ENCODE assay signal across 11 mouse cellular contexts in the genomic region with DNA sequence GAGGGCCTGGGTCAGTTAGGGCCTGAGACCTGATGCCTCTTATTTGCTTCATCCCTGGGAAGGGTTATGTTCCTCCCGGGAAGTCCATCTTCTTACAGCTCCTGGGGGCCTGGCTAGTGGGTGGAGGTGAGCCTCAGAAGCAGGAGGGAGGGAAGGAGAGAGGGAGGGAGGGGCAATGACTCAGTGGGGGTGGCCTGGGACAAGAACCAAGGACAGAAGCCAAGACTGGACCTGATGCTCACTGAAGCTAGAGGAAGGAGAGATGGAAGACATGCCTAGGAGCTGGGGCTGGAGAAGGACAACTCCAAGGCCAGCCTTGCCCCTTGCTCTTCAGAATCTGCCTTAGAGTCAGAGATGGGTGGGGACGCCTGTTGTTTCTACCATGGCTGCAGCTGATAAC. TPM values are rescaled to one million over a fixed set of nuclear protein-coding genes. Genes with fewer than 3 reads are reported as not detected.
DNase-seq lines count a peak whose midpoint lies in the region; ATAC-seq and TF ChIP-seq lines count a peak whose summit lies in the region.
"Had no signal": no experiment of that assay in that cellular context is flagged by ENCODE, and none has a peak within 500 bp of the region (broad histone marks: within the 10 kb centered on the region; RNA-seq: fewer than 3 reads in every experiment).

A gene (plus strand): TSS at position 243 of the 400 bp plus-strand sequence.

- no peak for ATAC-seq in lung, embryonic 14.5 days (ENCODE audit: insufficient read depth)
- no peak for ATAC-seq in midbrain, embryonic 15.5 days (replicated peaks)
- no peak for ATAC-seq in inflammation-experienced regulatory T-cells, adult 6 months

- no peak; the same call in 1 of the 2 replicates for TF ChIP-seq POLR2A in embryonic fibroblast, embryonic 13.5 days (IDR thresholded peaks at IDR 0.05; ENCODE audit: low read depth, low read length)

- H3K36me3 ChIP-seq in lung, embryonic 14.5 days (ENCODE audit: insufficient read depth) = peaks cover 22% of the 10 kb centered on the region; the same call in 1 of the 2 replicates
- H3K36me3 ChIP-seq in midbrain, embryonic 15.5 days (replicated peaks) = no peaks in the 10 kb centered on the region

- 0 out of 2 replicates have a peak within 1 kb of the TSS, but pooled peaks have one; percentile 3 for H3K4me3 ChIP-seq in lung, embryonic 14.5 days (ENCODE audit: low read depth, low read length)
- H3K4me3 ChIP-seq in embryonic fibroblast, embryonic 13.5 days (ENCODE audit: insufficient read depth, low read length) = no peak within 1 kb of the TSS
- no peak within 1 kb of the TSS for H3K4me3 ChIP-seq in midbrain, embryonic 15.5 days

- WGBS in lung, embryonic 14.5 days = 62% methylated on average over 2 of the region's 2 CpGs
- 65% methylated on average over 2 of the region's 2 CpGs for WGBS in midbrain, embryonic 15.5 days

- H3K4me2 ChIP-seq in lung, embryonic 14.5 days = peak within 1 kb of the TSS; percentile 53
- H3K4me2 ChIP-seq in midbrain, embryonic 15.5 days = peak within 1 kb of the TSS; percentile 45; the same call in 1 of the 2 replicates

- no peaks in the 10 kb centered on the region for H3K4me1 ChIP-seq in lung, embryonic 14.5 days (ENCODE audit: insufficient read depth)
- H3K4me1 ChIP-seq in embryonic fibroblast, embryonic 13.5 days (ENCODE audit: control insufficient read depth, insufficient read depth, low read length) = peaks cover 10% of the 10 kb centered on the region
- no peaks in the 10 kb centered on the region for H3K4me1 ChIP-seq in midbrain, embryonic 15.5 days

- H3K9ac ChIP-seq in lung, embryonic 14.5 days = no peak within 1 kb of the TSS
- H3K9ac ChIP-seq in midbrain, embryonic 15.5 days = no peak within 1 kb of the TSS

- no peak for TF ChIP-seq CTCF in lung, embryonic 14.5 days (IDR thresholded peaks at IDR 0.05; ENCODE audit: low read depth)
- no peak for TF ChIP-seq CTCF in embryonic fibroblast, embryonic 13.5 days (IDR thresholded peaks at IDR 0.05; ENCODE audit: borderline replicate concordance, insufficient read depth, low read length)

- no peak for DNase-seq in lung, embryonic 14.5 days
- no peak for DNase-seq in lung, postnatal 36 days
- peak; percentile 55 for DNase-seq in adrenal gland, postnatal 10 days
- DNase-seq in frontal cortex, postnatal 36 days (ENCODE audit: low spot score in 2 of 2) = no peak
- DNase-seq in spleen, adult 18-20 months = no peak
- DNase-seq: heart, adult 18-20 months; liver; thymus, postnatal 4 days had no signal

- H3K9me3 ChIP-seq in lung, embryonic 14.5 days (ENCODE audit: low read depth, low read length) = no peaks in the 10 kb centered on the region
- H3K9me3 ChIP-seq in midbrain, embryonic 15.5 days = no peaks in the 10 kb centered on the region

- H3K27me3 ChIP-seq in lung, embryonic 14.5 days (ENCODE audit: insufficient read depth, low read length) = no peaks in the 10 kb centered on the region
- H3K27me3 ChIP-seq in midbrain, embryonic 15.5 days (replicated peaks) = no peaks in the 10 kb centered on the region

- H3K27ac ChIP-seq in lung, embryonic 14.5 days (ENCODE audit: low read depth) = no peak within 1 kb of the TSS
- H3K27ac ChIP-seq in embryonic fibroblast, embryonic 13.5 days (ENCODE audit: insufficient read depth, low read length) = peak within 1 kb of the TSS; percentile 80
- no peak within 1 kb of the TSS for H3K27ac ChIP-seq in midbrain, embryonic 15.5 days

RNA-seq across cellular contexts. Expression of the gene that starts here (rescaled TPM):
- polyA plus RNA-seq in lung, embryonic 14.5 days (2014; fragmentation: Nextera tagmentation; extraction: Ambion mirVana) = 1.8 and 1.9 TPM in 2 replicates
- total RNA-seq in adrenal gland, postnatal 10 days (2021) = under 1 TPM; 0.36 to 0.51 TPM
- 3.7 and 3.9 TPM in 2 replicates for polyA plus RNA-seq in embryonic fibroblast, embryonic 13.5 days (2011; ENCODE audit: insufficient read length, low read depth, missing spikeins)
- polyA plus RNA-seq in midbrain, embryonic 15.5 days (2015; fragmentation: Nextera tagmentation; extraction: Ambion mirVana) = 2.1 and 2.4 TPM in 2 replicates
- under 1 TPM in 1 of 3 experiments, not detected in 2; 0.11 TPM for polyA plus RNA-seq in inflammation-experienced regulatory T-cells, adult 6 months (2017; shearing (Covaris generic))
- total RNA-seq: heart, adult 18-20 months had no signal

Comparison
In these comparisons a context has a peak if more than half of its experiments do, and no peak if none do; other contexts are left out.
1. Peak in DNase-seq in adrenal gland, postnatal 10 days; RNA of the gene not detected or under 1 TPM.